Mouse (Mus musculus): ENCODE results near the gene Exo5. TPM values are rescaled to one million over a fixed set of nuclear protein-coding genes. Genes with fewer than 3 reads are reported as not detected.
A peak's percentile ranks its signal among the peaks of the same experiment; 100 is the strongest.

The Exo5 gene
- total and polyA plus RNA-seq, 2 experiments from 2014 or later, result 15.6 to 18.7 TPM

DNA sequence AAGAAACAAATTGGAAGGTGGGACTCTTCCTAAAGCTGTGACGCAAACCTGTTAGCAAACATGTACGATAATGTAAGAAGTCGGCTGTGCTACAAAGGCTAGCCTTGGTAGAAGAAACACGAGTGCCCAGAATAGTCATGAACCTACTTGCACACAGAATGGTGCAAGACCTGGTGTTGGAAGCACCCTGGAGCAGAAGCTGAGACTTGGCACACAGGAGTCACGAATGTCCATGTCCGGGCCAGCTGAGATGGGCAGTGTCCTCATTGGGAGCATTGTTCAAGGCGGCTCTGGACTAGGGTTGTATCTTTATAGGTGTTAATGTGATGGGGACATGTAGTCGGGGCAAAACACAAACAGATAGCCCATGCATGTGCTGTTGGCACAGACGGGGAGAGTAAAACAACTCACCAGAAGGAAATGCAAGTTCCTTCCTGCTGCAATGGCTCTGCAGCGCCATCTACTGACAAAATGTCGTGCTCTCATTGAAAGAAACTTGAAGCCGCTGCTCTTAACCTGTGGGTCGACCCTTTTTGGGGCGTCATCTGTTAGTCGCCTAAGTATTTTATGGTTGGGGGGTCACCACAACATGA, 15.2 kb downstream of the Exo5 start:
- Histone ChIP-seq H3K9ac (no peak overlapping the region), H3K27ac (ENCODE audit: low read depth, low read length) (no peak overlapping the region), H3K27me3 (ENCODE audit: insufficient read depth, low read length) (no peaks in the 10 kb centered on the region), H3K4me2 (ENCODE audit: low read depth) (no peak overlapping the region), H3K36me3 (ENCODE audit: insufficient read depth) (no peaks in the 10 kb centered on the region), H3K4me1 (ENCODE audit: insufficient read depth) (no peaks in the 10 kb centered on the region), H3K4me3 (ENCODE audit: low read depth, low read length) (no peak overlapping the region), H3K9me3 (ENCODE audit: low read length) (no peaks in the 10 kb centered on the region)
- WGBS, result 31% methylated on average over 15 of the region's 15 CpGs
- TF ChIP-seq CTCF (IDR thresholded peaks at IDR 0.05; ENCODE audit: low read depth), result peak; percentile 95
- ATAC-seq (peak; percentile 58; the same call in 1 of the 2 replicates), DNase-seq (peak; percentile 90)

DNA sequence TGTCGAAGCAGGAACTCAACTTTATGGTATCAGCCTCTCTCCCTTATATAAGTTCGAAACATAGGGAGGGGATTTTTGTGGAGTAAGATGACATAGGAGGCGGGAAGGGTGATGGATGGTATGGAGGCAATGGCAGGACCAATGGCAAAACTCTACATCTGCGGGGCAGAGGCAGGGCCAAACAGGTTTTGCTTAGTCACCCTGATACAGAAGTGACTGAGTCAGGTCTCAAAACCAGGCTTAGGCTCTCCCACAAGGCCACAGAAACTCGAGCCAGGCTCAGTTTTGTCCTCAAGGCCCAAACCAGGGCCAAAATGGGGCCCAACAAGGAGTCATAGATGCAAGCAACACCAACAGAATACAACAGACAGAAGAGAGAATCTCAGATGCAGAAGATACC, 19.2 kb downstream of the Exo5 start:
- H3K9me3 ChIP-seq (ENCODE audit: low read length), result no peaks in the 10 kb centered on the region
- TF ChIP-seq CTCF (IDR thresholded peaks at IDR 0.05; ENCODE audit: low read depth), result no peak
- H3K4me1 ChIP-seq (ENCODE audit: insufficient read depth), result no peaks in the 10 kb centered on the region
- ATAC-seq, result no peak
- no peaks in the 10 kb centered on the region for H3K27me3 ChIP-seq (ENCODE audit: insufficient read depth, low read length)
- H3K9ac ChIP-seq, result no peak overlapping the region
- H3K27ac ChIP-seq (ENCODE audit: low read depth, low read length), result no peak overlapping the region
- H3K4me2 ChIP-seq (ENCODE audit: low read depth), result no peak overlapping the region
- H3K36me3 ChIP-seq (ENCODE audit: insufficient read depth), result no peaks in the 10 kb centered on the region
- no peak overlapping the region for H3K4me3 ChIP-seq (ENCODE audit: low read depth, low read length)
- 76% methylated on average over 5 of the region's 5 CpGs for WGBS
- DNase-seq, result no peak

DNA sequence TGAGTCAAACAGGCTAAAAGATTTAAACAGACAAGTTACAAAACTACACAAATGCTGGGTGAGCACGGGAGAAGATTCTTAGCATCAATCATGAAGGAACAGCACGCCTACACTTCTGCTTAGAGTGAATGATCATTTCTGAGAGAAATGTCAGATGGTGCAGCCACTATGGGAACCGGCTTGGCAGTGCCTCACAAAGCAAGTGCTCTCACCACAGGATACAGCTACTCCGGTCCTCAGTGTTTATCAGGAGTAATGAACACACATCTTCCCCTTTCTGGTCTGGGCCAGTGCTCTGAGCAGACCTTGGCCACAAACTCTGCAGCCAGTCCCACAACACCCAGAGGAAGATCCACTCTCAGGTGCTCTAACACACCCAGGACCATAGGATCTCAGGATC, 20.3 kb downstream of the Exo5 start:
- no peaks in the 10 kb centered on the region for H3K27me3 ChIP-seq (ENCODE audit: insufficient read depth, low read length)
- no peak overlapping the region for H3K4me3 ChIP-seq (ENCODE audit: low read depth, low read length)
- no peak overlapping the region for H3K9ac ChIP-seq
- no peaks in the 10 kb centered on the region for H3K36me3 ChIP-seq (ENCODE audit: insufficient read depth)
- TF ChIP-seq CTCF (IDR thresholded peaks at IDR 0.05; ENCODE audit: low read depth), result no peak
- H3K27ac ChIP-seq (ENCODE audit: low read depth, low read length), result no peak overlapping the region
- no peaks in the 10 kb centered on the region for H3K9me3 ChIP-seq (ENCODE audit: low read length)
- WGBS, result 80% methylated on average over 4 of the region's 4 CpGs
- no peak overlapping the region for H3K4me2 ChIP-seq (ENCODE audit: low read depth)
- DNase-seq (no peak), ATAC-seq (no peak)
- no peaks in the 10 kb centered on the region for H3K4me1 ChIP-seq (ENCODE audit: insufficient read depth)

DNA sequence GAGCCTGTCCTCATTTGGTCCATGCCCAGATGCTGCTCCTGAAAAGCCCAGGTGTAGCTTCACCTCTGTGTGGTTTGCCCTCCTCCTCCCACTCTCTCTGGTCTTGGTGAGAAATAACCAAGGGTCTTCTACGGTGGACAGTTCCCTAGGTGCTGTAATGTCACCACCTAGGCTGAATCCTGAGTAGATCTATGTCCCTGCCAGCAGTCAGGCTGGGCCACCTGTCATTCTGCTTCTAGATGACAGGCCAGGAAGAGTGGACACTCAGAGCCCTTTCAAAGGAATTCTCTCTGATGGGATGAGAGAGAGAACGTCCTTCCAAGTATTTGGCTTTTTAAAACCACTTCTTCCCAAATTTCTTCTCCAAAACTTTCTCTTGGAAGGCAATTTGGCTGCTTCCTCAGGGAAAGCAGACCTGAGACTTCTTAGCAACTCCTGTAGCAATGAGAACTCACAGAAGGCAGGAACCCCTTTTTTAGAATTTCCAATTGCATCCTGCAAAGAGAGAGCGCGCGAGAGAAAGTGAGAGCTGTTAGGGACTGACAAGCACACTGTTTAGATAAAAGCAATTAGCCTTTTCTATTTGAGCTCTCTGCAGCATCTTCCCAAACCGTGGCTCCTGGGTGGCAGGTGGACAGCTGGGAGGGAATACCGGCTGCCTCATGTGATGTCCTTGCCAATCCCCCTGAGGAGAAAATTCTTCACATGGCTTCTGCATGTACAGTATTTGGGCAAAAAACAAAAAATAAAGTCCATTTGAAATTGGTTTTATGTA, 28.8 kb downstream of the Exo5 start:
- Histone ChIP-seq H3K9ac (no peak overlapping the region), H3K4me2 (ENCODE audit: low read depth) (no peak overlapping the region), H3K27ac (ENCODE audit: low read depth, low read length) (no peak overlapping the region), H3K36me3 (ENCODE audit: insufficient read depth) (no peaks in the 10 kb centered on the region), H3K4me1 (ENCODE audit: insufficient read depth) (no peaks in the 10 kb centered on the region), H3K9me3 (ENCODE audit: low read length) (no peaks in the 10 kb centered on the region), H3K4me3 (ENCODE audit: low read depth, low read length) (no peak overlapping the region), H3K27me3 (ENCODE audit: insufficient read depth, low read length) (no peaks in the 10 kb centered on the region)
- TF ChIP-seq CTCF (IDR thresholded peaks at IDR 0.05; ENCODE audit: low read depth), result no peak
- WGBS, result 75% methylated on average over 7 of the region's 7 CpGs
- DNase-seq (no peak), ATAC-seq (no peak)

DNA sequence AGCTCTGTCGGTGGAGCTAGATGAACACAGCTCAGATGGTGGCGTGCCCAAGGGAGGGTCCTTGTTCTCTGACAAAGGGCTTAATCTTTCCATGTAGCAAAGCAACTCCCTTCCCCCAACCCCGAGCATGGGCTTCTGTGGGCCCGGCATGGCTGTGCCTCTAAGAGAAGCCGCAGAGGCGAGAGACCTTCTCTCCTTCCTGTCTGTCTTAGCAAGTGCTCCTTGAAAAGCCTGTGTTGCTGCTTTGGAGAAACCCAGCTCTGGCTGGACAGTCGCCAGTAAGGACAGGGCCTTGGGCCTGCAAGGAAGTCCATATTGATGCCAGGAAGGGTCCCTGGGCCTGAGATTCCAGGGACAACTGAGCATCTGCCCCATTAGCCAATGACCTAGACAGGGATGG, 29.6 kb downstream of the Exo5 start:
- Histone ChIP-seq H3K9me3 (ENCODE audit: low read length) (no peaks in the 10 kb centered on the region), H3K9ac (no peak overlapping the region), H3K4me3 (ENCODE audit: low read depth, low read length) (no peak overlapping the region), H3K4me1 (ENCODE audit: insufficient read depth) (no peaks in the 10 kb centered on the region), H3K4me2 (ENCODE audit: low read depth) (no peak overlapping the region), H3K27ac (ENCODE audit: low read depth, low read length) (no peak overlapping the region), H3K27me3 (ENCODE audit: insufficient read depth, low read length) (no peaks in the 10 kb centered on the region), H3K36me3 (ENCODE audit: insufficient read depth) (no peaks in the 10 kb centered on the region)
- ATAC-seq, result no peak
- TF ChIP-seq CTCF (IDR thresholded peaks at IDR 0.05; ENCODE audit: low read depth), result no peak
- no peak for DNase-seq
- WGBS, result 70% methylated on average over 7 of the region's 7 CpGs

DNA sequence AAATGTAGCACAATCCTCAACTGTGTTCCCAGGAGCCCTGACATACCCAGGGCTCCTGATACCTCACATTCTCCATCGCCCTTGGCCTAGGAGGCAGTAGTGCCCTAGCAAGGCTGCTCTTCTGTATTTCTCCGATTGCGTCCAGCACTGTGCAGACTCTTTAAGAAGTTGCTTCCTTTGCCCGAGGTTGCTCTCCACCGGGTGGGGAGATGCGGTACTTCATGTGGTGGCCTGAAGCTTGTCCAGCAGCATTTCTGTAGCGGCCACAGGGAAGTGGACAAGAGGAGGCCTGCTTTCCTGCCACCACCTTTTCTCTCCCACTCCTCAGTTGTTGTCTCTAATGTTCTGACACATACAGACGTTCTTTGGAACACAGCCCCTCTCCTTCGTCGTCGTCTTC, 30.2 kb downstream of the Exo5 start:
- H3K4me3 ChIP-seq (ENCODE audit: low read depth, low read length), result no peak overlapping the region
- no peak for DNase-seq
- no peaks in the 10 kb centered on the region for H3K36me3 ChIP-seq (ENCODE audit: insufficient read depth)
- no peak; the same call in 1 of the 2 replicates for TF ChIP-seq CTCF (IDR thresholded peaks at IDR 0.05; ENCODE audit: low read depth)
- no peak overlapping the region for H3K4me2 ChIP-seq (ENCODE audit: low read depth)
- H3K27ac ChIP-seq (ENCODE audit: low read depth, low read length), result no peak overlapping the region
- no peaks in the 10 kb centered on the region for H3K9me3 ChIP-seq (ENCODE audit: low read length)
- H3K27me3 ChIP-seq (ENCODE audit: insufficient read depth, low read length), result no peaks in the 10 kb centered on the region
- H3K4me1 ChIP-seq (ENCODE audit: insufficient read depth), result no peaks in the 10 kb centered on the region
- no peak overlapping the region for H3K9ac ChIP-seq
- ATAC-seq, result no peak
- 82% methylated on average over 11 of the region's 11 CpGs for WGBS

DNA sequence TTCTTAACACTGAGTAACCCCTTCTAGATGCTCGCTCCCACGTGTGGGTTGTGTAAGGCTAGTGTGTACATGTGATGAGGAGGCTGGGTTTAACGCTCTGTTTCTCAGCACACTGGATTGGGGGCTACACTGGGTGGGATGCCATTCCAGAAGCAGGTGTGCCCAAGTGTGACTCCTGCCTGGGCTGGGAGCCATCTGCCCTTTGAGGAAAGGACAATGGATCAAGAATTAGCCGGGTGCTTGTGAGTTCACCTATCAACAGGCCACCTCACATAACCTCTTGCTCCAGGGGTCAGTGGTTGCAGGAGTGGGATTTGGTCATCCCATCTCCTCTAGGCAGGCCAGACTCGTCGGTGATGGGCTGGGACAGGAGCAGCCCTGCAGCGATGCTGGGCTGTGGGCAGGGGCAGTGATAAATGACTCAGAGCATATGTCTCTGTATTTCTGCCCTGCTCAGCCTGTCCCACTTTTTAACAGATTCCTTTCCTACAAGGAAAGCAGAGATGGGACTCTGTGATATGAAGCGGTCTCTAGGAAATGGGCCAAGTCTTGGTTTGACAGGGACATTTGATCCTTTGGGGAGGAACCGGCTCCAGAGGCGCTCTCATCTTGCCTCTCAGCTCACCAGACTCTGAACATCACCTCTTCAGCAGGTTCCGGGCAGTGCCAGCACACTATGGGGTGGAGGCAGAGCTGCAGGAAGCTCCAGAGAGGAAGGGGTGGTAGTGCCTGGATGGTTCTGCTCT, 31.0 kb downstream of the Exo5 start:
- 74% methylated on average over 11 of the region's 11 CpGs for WGBS
- DNase-seq (no peak), ATAC-seq (no peak)
- TF ChIP-seq CTCF (IDR thresholded peaks at IDR 0.05; ENCODE audit: low read depth), result no peak
- Histone ChIP-seq H3K27me3 (ENCODE audit: insufficient read depth, low read length) (no peaks in the 10 kb centered on the region), H3K4me3 (ENCODE audit: low read depth, low read length) (no peak overlapping the region), H3K9ac (no peak overlapping the region), H3K27ac (ENCODE audit: low read depth, low read length) (no peak overlapping the region), H3K4me1 (ENCODE audit: insufficient read depth) (no peaks in the 10 kb centered on the region), H3K4me2 (ENCODE audit: low read depth) (no peak overlapping the region), H3K36me3 (ENCODE audit: insufficient read depth) (no peaks in the 10 kb centered on the region), H3K9me3 (ENCODE audit: low read length) (no peaks in the 10 kb centered on the region)

Measured in forebrain, postnatal 0 days (tissue).